ENCODE assay signal across 12 mouse cellular contexts in the genomic region with DNA sequence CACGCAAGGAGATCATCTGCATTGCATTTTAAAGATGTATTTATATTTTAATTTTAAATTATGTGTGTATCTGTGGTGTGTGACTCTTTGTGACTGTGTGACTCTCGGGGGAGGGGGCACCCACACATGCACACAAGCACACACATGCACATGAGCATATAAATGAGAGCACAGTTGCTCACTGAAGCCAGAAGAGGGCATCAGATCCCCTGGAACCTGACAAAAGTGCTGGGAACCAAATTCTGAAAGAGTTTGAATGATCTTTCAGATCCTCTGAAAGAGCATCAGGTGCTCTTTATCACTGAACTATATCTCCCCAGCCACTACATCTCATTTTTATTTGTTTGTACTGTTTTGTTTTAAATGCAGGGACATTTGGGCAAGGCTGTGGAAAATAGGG. TPM values are rescaled to one million over a fixed set of nuclear protein-coding genes. Genes with fewer than 3 reads are reported as not detected.
DNase-seq lines count a peak whose midpoint lies in the region; ATAC-seq and TF ChIP-seq lines count a peak whose summit lies in the region.
"Had no signal": no experiment of that assay in that cellular context is flagged by ENCODE, and none has a peak within 500 bp of the region (broad histone marks: within the 10 kb centered on the region; RNA-seq: fewer than 3 reads in every experiment).

No protein-coding gene starts in this region.

- no peaks in the 10 kb centered on the region for H3K4me1 ChIP-seq in kidney, postnatal 0 days (replicated peaks; ENCODE audit: insufficient read depth, low read length)
- H3K4me1 ChIP-seq in E14TG2a.4 (replicated peaks; ENCODE audit: low read depth, low read length): peaks cover 60% of the 10 kb centered on the region
- H3K4me1 ChIP-seq: embryonic facial prominence, embryonic 15.5 days had no signal

- H3K4me2 ChIP-seq in kidney, postnatal 0 days (ENCODE audit: low read length): no peak overlapping the region
- H3K4me2 ChIP-seq: embryonic facial prominence, embryonic 15.5 days; hindbrain, embryonic 12.5 days had no signal

- H3K36me3 ChIP-seq in kidney, postnatal 0 days (ENCODE audit: insufficient read depth, low read length): no peaks in the 10 kb centered on the region
- no peaks in the 10 kb centered on the region for H3K36me3 ChIP-seq in E14TG2a.4 (ENCODE audit: insufficient read depth, low read length)
- H3K36me3 ChIP-seq: embryonic facial prominence, embryonic 15.5 days; hindbrain, embryonic 12.5 days had no signal

- peak; percentile 62 for TF ChIP-seq CTCF in kidney, postnatal 0 days (IDR thresholded peaks at IDR 0.05; ENCODE audit: low read depth)
- TF ChIP-seq CTCF in E14TG2a.4 (conservative IDR thresholded peaks at IDR 0.05; ENCODE audit: low read length): peak; percentile 27

- no peak overlapping the region for H3K27ac ChIP-seq in kidney, postnatal 0 days
- H3K27ac ChIP-seq: embryonic facial prominence, embryonic 15.5 days; hindbrain, embryonic 12.5 days had no signal

- peak; percentile 13 for DNase-seq in kidney, postnatal 0 days (ENCODE audit: low spot score)
- no peak for DNase-seq in kidney, postnatal 10 days
- DNase-seq in A20 (ENCODE audit: low read depth, low spot score): peak; percentile 63
- DNase-seq in embryo, embryonic 11 days: peak; percentile 15
- no peak for DNase-seq in cerebellum, adult 11-12 months
- DNase-seq: adrenal gland, adult 8-10 months; layer of hippocampus, postnatal 36 days had no signal

- H3K9me3 ChIP-seq in kidney, postnatal 0 days (replicated peaks; ENCODE audit: low read length): no peaks in the 10 kb centered on the region
- peaks cover 4% of the 10 kb centered on the region; the same call in 1 of the 2 replicates for H3K9me3 ChIP-seq in E14TG2a.4 (ENCODE audit: low read length)
- H3K9me3 ChIP-seq: embryonic facial prominence, embryonic 15.5 days; hindbrain, embryonic 12.5 days had no signal

- no peak for ATAC-seq in kidney, postnatal 0 days (replicated peaks; ENCODE audit: low FRiP score, low read depth)
- no peak for ATAC-seq in activated CD4-positive, CD25-positive, alpha-beta regulatory T cell, adult 4 months

- H3K9ac ChIP-seq in kidney, postnatal 0 days (ENCODE audit: low read depth, low read length): no peak overlapping the region
- H3K9ac ChIP-seq: embryonic facial prominence, embryonic 15.5 days; hindbrain, embryonic 12.5 days had no signal

- H3K4me3 ChIP-seq in kidney, postnatal 0 days (replicated peaks; ENCODE audit: low read depth, low read length): no peak overlapping the region
- H3K4me3 ChIP-seq in E14TG2a.4 (replicated peaks; ENCODE audit: low read length): no peak overlapping the region
- H3K4me3 ChIP-seq: embryonic facial prominence, embryonic 15.5 days; hindbrain, embryonic 12.5 days had no signal

- 63% methylated on average over 2 of the region's 2 CpGs for WGBS in kidney, postnatal 0 days

- H3K27me3 ChIP-seq in kidney, postnatal 0 days (ENCODE audit: insufficient read depth, low read length): no peaks in the 10 kb centered on the region
- H3K27me3 ChIP-seq in E14TG2a.4 (ENCODE audit: insufficient read depth, low read length): peaks cover 12% of the 10 kb centered on the region
- H3K27me3 ChIP-seq: embryonic facial prominence, embryonic 15.5 days had no signal

RNA-seq across cellular contexts. Expression of a gene that starts 12.7 kb away (rescaled TPM):
- not detected in 2 replicates for polyA plus RNA-seq in kidney, postnatal 0 days (2015; fragmentation: Nextera tagmentation; extraction: Ambion mirVana)
- polyA plus RNA-seq in activated CD4-positive, CD25-positive, alpha-beta regulatory T cell, adult 4 months (2017; shearing (Covaris generic)): not detected
- polyA plus RNA-seq: embryonic facial prominence, embryonic 15.5 days; hindbrain, embryonic 12.5 days; lung, embryonic 16.5 days had no signal

RNA-seq across cellular contexts. Expression of a gene that starts 13.0 kb away (rescaled TPM):
- 6.9 and 7.5 TPM in 2 replicates for polyA plus RNA-seq in kidney, postnatal 0 days (2015; fragmentation: Nextera tagmentation; extraction: Ambion mirVana)
- polyA plus RNA-seq in activated CD4-positive, CD25-positive, alpha-beta regulatory T cell, adult 4 months (2017; shearing (Covaris generic)): 1 to 10 TPM; 5.6 to 8.0 TPM

RNA-seq across cellular contexts. Expression of a gene that starts 42.8 kb away (rescaled TPM):
- polyA plus RNA-seq in kidney, postnatal 0 days (2015; fragmentation: Nextera tagmentation; extraction: Ambion mirVana): 15.6 and 18.4 TPM in 2 replicates
- 10 to 100 TPM; 26.7 to 31.2 TPM for polyA plus RNA-seq in activated CD4-positive, CD25-positive, alpha-beta regulatory T cell, adult 4 months (2017; shearing (Covaris generic))

Comparison
In these comparisons a context has a peak if more than half of its experiments do, and no peak if none do; other contexts are left out.
1. DNase-seq: peak in kidney, postnatal 0 days (single experiment), A20 (single experiment) and embryo, embryonic 11 days (single experiment); none in kidney, postnatal 10 days (single experiment) and cerebellum, adult 11-12 months (single experiment).